Mouse (Mus musculus) megakaryocyte progenitor cell, adult 5-6 weeks (primary cell): ENCODE measurements around the gene Myo9b. TPM values are rescaled to one million over a fixed set of nuclear protein-coding genes. Genes with fewer than 3 reads are reported as not detected.
"Not testable (repeated sequence)": the region's sequence is repeated elsewhere in the genome, so short reads cannot be mapped to it uniquely, and the experiment has no call there.

Source experiments
- ATAC-seq: replicated peaks from 2 replicates; pipeline ENCODE4 v1.8.0; 2016; ENCODE audit warnings: mild to moderate bottlenecking, moderate TSS enrichment, inconsistent platforms; ENCODE audit not compliant: poor library complexity
- total RNA-seq, 2 experiments: library from RNA; stranded (forward) in 1 of 2; stranded (reverse) in 1 of 2; fragments of 157-497, 149-512 nt in 1 of 2; fragments of 200-1000 nt in 1 of 2; gene quantifications; 2 replicates each; pipeline versions ENCODE4 v1.2.3 to v1.2.4; 2015 to 2017

Gene Myo9b
- 29.4 and 30.4 TPM in 2 replicates for total RNA-seq (2015)
- 37.6 and 48.7 TPM in 2 replicates for total RNA-seq (2017)

DNA sequence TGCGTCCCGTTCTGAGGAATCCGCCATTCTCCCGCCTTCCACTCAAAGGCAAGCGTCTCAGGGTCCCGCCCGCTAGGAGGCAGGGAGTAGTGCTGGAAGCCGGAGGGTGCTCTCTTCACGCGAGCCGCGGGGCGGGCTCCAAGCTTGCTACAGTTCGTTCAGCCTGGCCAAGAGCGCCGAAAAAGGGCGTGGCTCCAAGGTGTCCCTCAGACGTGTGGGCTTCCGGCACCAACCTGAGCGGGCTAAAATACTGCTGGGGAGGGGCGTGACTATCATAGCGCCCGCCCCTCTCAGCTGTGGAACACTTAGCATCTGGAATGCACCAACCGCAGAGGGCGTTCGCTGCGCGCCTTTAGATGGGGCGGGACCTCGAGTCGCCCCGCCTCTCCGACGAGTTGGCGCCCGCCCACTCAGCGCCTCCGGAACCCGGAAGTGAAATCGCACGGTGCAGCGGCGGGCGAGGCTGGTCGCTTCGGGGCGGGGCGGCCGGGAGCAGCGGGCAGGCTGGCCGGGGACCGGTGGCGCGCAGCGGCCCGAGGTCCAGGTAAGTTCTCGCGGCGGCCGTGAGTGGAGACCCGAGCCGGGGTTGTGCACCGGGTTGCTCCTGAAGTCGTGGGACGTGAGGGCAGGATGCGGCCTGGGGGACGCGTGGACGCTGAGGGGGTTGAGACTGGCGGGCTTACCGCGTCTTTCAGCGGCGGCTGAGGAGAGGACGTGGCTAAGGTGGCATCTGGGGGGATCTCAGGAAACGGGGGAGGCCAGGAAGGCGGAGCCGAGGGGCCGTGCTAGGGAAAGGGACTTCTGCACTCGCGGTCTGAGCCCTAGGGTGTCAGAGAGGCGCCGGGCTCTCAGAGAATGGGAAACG is at the start of gene Myo9b, which contains the start of gene Haus8:
Gene Myo9b (plus strand): TSS at position 429 of the 865 bp plus-strand sequence.
Gene Haus8 (minus strand): TSS at position 649 of the 865 bp plus-strand sequence.
- ATAC-seq: peak; percentile 89

GRCm38 (mm10) chr8:71224560-71224959 is 48.0 kb upstream of the Myo9b start:
- peak; percentile 48; the same call in 1 of the 2 replicates for ATAC-seq

GRCm38 (mm10) chr8:71242757-71243156 is 29.8 kb upstream of the Myo9b start:
- ATAC-seq: no peak

- ATAC-seq: peak; percentile 58
Observed at GRCm38 (mm10) chr8:71248203-71248602, 24.3 kb upstream of the Myo9b start.

DNA sequence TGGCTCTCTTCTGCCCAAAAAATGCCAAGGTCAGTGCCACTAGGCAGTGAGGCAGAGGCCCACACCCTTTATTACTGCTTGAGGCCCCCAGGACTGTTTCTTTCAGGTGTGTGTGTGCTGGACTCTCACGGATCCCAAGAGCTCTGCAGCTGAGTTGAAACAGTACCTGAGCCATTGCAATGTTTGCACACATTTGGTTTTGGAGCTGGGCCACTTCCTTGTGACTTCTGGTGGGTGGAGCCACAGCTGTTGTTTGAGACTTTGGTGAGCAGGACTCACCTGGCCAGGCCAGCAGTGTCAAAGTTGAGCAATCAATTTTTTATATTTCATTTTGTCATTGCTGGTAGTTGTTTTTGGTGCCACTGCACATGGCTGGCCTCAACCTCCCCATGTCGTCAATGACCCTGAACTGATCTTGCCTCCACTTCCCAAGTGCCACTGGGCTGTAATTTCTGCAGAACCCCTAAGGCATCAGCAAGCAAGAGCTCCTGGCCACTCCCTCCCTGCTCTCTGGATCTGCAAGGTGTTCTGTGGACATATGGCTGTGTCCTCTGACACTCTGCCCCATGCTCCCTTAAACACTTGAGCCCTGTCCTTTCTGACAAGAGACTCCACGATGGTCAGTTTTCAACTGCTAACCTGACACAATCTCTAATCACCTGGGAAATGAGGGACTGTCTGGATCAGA is 15.8 kb upstream of the Myo9b start:
- ATAC-seq: no peak

DNA sequence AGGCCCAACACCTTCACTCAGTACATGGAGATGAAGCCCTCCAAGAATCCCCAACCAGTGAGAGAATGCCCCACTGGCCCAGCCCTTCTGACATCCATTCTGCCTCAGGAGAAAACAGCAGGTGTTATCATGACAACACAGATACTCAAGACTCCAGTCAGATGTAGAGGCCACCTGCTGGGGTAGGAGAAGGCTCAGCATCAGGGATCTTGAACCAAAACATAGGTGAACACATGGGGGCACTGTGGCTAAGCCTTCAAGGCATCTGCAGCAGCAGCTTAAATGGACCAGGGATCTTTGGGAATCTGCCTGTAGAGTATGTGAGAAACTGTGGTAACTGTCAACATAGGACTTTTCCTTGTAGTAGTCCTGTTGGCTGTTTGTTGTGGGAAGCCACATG is 11.3 kb upstream of the Myo9b start:
- ATAC-seq: peak; percentile 90

DNA sequence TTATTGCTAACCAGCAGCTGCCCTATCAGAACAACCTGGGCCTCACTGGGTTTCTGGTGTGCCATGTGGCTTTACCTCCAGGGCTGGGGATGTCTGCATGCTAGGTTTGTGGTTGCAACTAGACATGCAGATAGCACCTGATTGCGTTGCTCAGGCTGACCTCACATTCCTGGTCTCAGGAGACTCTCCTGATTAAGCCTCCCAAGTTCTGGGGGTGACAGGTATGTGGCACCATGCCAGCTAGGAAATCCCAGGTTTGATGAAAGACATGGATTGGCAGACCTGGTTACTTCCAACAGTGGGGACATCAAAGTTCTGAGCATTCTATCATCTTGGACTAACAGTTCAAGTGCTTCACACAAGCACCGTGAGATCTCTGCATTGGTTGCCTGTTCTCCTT is 4.8 kb upstream of the Myo9b start:
- no peak for ATAC-seq

- ATAC-seq: not testable (repeated sequence)
Observed at GRCm38 (mm10) chr8:71268286-71268685, 4.2 kb upstream of the Myo9b start.

GRCm38 (mm10) chr8:71271630-71272029 is 884 bp upstream of the Myo9b start:
- no peak for ATAC-seq

GRCm38 (mm10) chr8:71273151-71273510 is 617 bp downstream of the Myo9b start:
- peak; percentile 14 for ATAC-seq

- peak; percentile 24 for ATAC-seq
Observed at GRCm38 (mm10) chr8:71274478-71274877, 2.0 kb downstream of the Myo9b start.

DNA sequence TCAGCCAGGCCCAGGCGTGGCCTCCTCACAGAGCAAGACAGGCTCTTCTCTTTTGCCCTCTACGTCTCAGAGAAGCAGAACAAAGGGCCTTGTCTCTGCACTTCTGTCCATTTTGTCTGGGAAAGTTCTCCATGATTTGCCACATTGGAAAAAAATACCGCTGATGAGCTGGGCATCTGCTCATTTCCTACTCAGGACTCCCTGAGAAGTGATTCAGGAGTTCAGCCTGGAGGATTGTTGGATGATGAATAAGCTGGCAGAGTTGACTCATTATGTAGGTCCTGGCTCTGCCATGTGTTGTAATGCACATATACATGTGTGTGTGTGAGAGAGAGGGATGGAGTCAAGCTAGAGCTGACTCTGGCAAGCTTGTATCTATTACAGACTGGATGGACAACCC is 3.7 kb downstream of the Myo9b start:
- ATAC-seq: no peak

- ATAC-seq: not testable (repeated sequence)
Observed at GRCm38 (mm10) chr8:71279409-71279808, 6.9 kb downstream of the Myo9b start.

GRCm38 (mm10) chr8:71281731-71282130 is 9.2 kb downstream of the Myo9b start:
- not testable (repeated sequence) for ATAC-seq

- no peak for ATAC-seq
Observed at GRCm38 (mm10) chr8:71282621-71283020, 10.1 kb downstream of the Myo9b start.

DNA sequence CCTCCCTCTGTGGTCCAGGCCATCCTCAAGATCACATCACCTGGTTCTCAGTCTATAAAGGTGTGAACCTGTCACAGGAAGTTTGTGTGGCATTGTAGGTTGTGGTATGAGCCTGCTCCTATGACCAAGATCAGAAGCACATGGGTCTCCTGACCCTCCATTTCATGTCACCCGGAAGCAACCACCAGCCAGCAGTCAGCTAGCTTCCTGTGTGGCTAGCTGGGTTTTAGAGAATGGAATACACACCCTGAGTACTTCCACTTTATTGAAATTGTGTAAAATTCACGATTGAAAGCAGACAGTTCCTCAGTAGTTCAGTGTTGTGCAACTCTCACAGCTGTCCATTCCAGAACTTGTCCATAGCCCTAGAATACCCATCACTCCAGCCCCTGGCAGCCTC is 13.7 kb downstream of the Myo9b start:
- ATAC-seq: peak; percentile 92

DNA sequence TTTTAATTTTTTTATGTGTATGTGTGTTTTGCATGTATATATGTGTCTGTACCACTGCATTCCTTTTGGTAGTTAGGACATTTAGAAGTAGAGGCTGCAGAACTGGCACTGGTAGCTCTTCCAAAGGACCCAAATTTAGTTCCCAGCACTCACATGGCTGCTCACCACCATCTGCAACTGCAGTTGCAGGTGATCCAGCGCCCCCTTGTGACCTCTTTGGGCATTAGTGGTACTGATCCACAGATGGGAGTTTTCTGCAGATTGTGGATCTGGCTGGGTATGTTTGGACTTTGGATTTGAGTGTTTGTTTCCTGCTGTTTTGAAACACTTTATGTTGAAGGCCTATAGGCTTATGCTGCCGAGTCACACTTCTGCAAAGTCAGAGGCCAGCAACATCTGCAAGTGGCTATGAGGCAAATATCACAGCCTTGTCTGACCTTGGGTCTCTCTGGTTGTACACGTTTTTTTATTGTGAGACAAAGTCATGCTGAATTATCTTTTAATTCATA is 16.0 kb downstream of the Myo9b start:
- ATAC-seq: no peak

- ATAC-seq: no peak
Observed at GRCm38 (mm10) chr8:71289098-71289497, 16.6 kb downstream of the Myo9b start.

- ATAC-seq: no peak
Observed at GRCm38 (mm10) chr8:71290211-71290610, 17.7 kb downstream of the Myo9b start.

- no peak for ATAC-seq
Observed at GRCm38 (mm10) chr8:71290911-71291310, 18.4 kb downstream of the Myo9b start.

- ATAC-seq: no peak
Observed at GRCm38 (mm10) chr8:71291351-71291750, 18.8 kb downstream of the Myo9b start.

GRCm38 (mm10) chr8:71293930-71294329 is 21.4 kb downstream of the Myo9b start:
- ATAC-seq: peak; percentile 52
